Mouse (Mus musculus) central nervous system, embryonic 14 days (tissue): ENCODE data around the gene Diaph2. TPM values are rescaled to one million over a fixed set of nuclear protein-coding genes. Genes with fewer than 3 reads are reported as not detected.

Experiments
- polyA plus RNA-seq: library from polyadenylated mRNA; depleted of rRNA; stranded (reverse); fragments of >200 nt; gene quantifications from 2 replicates; pipeline ENCODE4 v1.2.3, GENCODE M21; 2012; rRNA removed

Gene Diaph2
- polyA plus RNA-seq, result 4.2 and 4.3 TPM in 2 replicates

DNA sequence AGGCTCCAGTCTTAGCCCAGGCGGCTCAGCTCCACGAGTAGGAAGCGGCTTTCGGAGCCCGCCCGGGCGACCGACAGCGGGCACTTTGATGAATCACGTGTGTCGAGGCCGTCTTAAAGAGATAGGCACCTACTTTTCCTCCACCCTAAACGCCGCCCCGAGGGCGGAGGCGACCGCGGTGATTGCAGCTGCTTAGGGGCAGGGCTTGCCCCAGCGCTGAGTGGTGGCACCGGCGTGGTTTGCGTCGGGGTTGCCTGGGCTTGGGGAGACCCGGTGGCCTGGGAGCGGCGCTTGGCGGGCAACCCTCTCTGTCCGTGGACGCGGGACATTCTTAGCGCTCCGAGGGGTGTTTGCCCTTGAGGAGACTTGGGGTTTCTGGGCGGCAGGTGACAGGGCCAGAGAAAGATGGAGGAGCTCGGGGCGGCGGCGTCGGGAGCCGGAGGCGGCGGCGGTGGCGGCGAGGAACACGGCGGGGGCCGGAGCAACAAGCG, at the start of gene Diaph2:
Gene Diaph2 (plus strand): TSS at position 172 of the 491 bp plus-strand sequence.

